Mouse (Mus musculus): ENCODE data around the gene 9430007A20Rik. TPM values are rescaled to one million over a fixed set of nuclear protein-coding genes. Genes with fewer than 3 reads are reported as not detected.
"Not testable (repeated sequence)": the region's sequence is repeated elsewhere in the genome, so short reads cannot be mapped to it uniquely, and the experiment has no call there.

The 9430007A20Rik gene
- polyA plus RNA-seq (2016; fragmentation: Nextera tagmentation; extraction: Ambion mirVana) = not detected in 2 replicates

DNA sequence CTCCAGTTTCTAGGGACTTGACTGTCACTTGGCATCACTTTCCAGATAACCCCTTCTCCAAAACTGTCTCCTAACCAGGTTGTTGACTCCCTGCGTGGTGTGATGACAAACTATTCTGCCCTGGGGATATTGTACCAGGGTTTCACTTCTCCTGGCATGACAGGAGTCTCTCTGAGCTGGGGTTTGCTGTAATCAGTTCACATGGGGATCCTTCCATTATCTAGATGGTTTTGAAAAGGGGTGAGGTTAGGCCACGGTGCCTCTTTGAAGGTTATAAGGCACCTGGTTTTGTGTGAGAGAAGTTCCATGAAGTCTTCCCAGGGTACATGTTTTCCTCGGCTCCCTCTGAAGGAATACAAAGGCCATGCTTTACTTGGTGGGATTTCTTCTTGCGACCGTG, at the start of gene 9430007A20Rik:
TSS of gene 9430007A20Rik (plus strand) at position 301 of the 400 bp plus-strand sequence.
- Histone ChIP-seq H3K36me3 (replicated peaks) (no peaks in the 10 kb centered on the region), H3K4me3 (replicated peaks) (no peak within 1 kb of the TSS), H3K4me1 (no peaks in the 10 kb centered on the region), H3K9me3 (peaks cover 57% of the 10 kb centered on the region), H3K9ac (no peak within 1 kb of the TSS), H3K27ac (no peak within 1 kb of the TSS), H3K4me2 (no peak within 1 kb of the TSS), H3K27me3 (no peaks in the 10 kb centered on the region)
- 79% methylated on average over 5 of the region's 5 CpGs for WGBS
- ATAC-seq (ENCODE audit: low FRiP score) = no peak

DNA sequence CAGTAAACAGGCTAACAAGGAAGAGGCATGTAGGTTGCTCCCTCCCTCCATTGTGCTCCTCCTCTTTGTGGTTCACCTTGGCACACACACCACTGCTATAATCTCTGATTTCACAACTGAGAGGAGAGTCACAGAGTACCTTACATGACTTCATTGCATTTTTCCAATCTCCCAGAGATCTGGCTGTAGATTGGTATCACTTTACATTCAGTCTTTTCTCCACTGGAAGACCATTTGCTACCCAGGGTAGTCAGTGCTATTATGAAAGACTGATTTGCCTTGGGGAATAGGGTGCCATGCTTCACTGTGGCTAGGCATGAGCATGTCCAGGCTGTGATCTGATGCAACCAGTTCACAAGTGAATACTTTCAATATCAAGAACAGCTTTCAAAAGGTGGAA, 26.3 kb upstream of the 9430007A20Rik start:
- H3K9me3 ChIP-seq = peaks cover 41% of the 10 kb centered on the region; the same call in 1 of the 2 replicates
- H3K36me3 ChIP-seq (replicated peaks) = no peaks in the 10 kb centered on the region
- H3K9ac ChIP-seq = no peak overlapping the region
- ATAC-seq (ENCODE audit: low FRiP score) = no peak
- H3K4me2 ChIP-seq = no peak overlapping the region
- H3K27ac ChIP-seq = no peak overlapping the region
- H3K4me3 ChIP-seq (replicated peaks) = no peak overlapping the region
- H3K4me1 ChIP-seq = no peaks in the 10 kb centered on the region
- no peaks in the 10 kb centered on the region for H3K27me3 ChIP-seq

DNA sequence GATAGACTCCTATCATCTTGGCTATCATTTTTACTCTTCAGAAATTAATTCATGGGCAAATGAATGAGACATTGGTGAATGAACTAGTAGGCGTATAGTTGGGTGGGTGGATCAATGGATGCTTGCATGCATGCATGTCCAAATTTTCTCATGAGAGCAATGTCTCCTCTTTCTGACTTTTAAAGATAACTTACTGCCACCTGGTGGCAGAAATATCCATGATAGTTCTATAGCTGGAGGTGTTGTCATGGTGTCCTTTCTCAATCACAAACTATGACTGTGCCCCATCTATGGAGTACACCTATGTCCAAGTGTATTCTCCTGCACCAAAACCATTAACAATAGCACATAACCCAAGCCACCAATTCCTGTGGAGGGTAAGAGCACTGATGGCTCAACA, 13.1 kb upstream of the 9430007A20Rik start:
- H3K9ac ChIP-seq = no peak overlapping the region
- WGBS = 72% methylated on average over 1 of the region's 1 CpGs
- H3K27me3 ChIP-seq = no peaks in the 10 kb centered on the region
- no peaks in the 10 kb centered on the region for H3K4me1 ChIP-seq
- H3K27ac ChIP-seq = no peak overlapping the region
- H3K9me3 ChIP-seq = peaks cover 28% of the 10 kb centered on the region
- H3K4me3 ChIP-seq (replicated peaks) = no peak overlapping the region
- H3K4me2 ChIP-seq = no peak overlapping the region
- no peak for ATAC-seq (ENCODE audit: low FRiP score)
- no peaks in the 10 kb centered on the region for H3K36me3 ChIP-seq (replicated peaks)

DNA sequence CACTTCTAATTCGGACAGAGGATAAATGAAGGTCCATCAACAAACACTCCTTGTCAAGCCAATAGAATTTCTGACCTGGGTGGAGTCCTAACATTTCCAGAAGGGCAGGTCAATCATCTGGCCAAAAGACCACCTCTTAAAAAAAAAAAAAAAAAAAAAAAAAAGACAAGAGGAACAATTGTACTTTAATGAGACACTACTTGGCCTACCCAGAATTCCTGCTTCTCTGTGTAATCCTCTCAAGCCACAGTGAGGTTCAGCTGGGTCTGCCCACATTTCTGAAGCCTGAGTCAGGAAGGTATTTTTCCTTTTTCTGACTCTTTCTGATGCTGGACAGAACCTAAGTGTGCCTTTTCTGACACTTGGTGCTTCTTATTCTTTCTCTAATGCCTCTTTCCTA, 25.1 kb downstream of the 9430007A20Rik start:
- H3K9ac ChIP-seq = no peak overlapping the region
- 57% methylated on average over 1 of the region's 1 CpGs for WGBS
- no peaks in the 10 kb centered on the region for H3K27me3 ChIP-seq
- H3K27ac ChIP-seq = no peak overlapping the region
- H3K4me3 ChIP-seq (replicated peaks) = no peak overlapping the region
- no peak for ATAC-seq (ENCODE audit: low FRiP score)
- no peaks in the 10 kb centered on the region for H3K4me1 ChIP-seq
- peaks cover 58% of the 10 kb centered on the region for H3K9me3 ChIP-seq
- H3K36me3 ChIP-seq (replicated peaks) = no peaks in the 10 kb centered on the region
- H3K4me2 ChIP-seq = no peak overlapping the region

DNA sequence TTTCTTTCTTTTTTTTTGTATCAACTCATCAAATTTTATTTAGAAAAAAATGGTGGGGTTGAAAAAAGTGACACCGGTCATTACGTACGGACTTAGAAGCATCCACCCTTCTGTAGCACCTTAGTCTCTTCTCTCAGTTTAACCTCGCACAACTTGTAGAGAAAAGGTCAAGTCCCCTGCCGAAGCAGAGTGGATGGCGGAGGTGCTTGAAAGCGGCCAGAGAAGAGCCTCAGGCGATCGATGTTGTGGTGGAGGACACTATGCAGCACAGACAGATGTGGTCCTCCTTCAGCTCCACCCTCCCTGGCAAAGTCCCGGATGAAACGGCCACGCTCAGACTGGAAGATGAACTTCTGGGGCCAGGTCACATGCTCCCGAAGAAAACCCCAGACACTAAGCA, 25.7 kb downstream of the 9430007A20Rik start:
- 93% methylated on average over 13 of the region's 13 CpGs for WGBS
- not testable (repeated sequence) for H3K36me3 ChIP-seq (replicated peaks); H3K4me3 ChIP-seq (replicated peaks); H3K27me3 ChIP-seq; ATAC-seq (ENCODE audit: low FRiP score); H3K9ac ChIP-seq; H3K27ac ChIP-seq; H3K4me1 ChIP-seq; H3K4me2 ChIP-seq
- H3K9me3 ChIP-seq = peaks cover 54% of the 10 kb centered on the region

DNA sequence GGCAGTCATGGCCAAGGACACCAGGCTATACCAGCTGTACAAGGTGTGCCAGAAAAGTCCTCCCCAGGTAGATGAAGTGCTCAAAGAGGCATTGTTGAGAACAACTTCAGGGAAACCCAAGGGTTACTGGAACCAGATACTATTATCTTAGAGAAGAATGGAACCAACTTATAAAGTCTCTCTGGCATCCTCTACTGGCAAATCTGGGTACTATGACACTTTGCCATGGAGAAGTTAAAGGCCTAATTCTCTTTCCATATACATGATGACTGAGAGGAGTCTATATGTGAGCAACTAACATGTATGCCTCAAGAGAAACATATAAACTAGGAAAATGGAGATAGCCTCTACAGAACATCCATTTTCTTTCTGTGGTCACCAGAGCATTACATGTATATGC, 31.5 kb downstream of the 9430007A20Rik start:
- no peak overlapping the region for H3K9ac ChIP-seq
- no peak for ATAC-seq (ENCODE audit: low FRiP score)
- no peaks in the 10 kb centered on the region for H3K4me1 ChIP-seq
- peaks cover 38% of the 10 kb centered on the region for H3K9me3 ChIP-seq
- H3K4me2 ChIP-seq = no peak overlapping the region
- no peaks in the 10 kb centered on the region for H3K27me3 ChIP-seq
- H3K27ac ChIP-seq = no peak overlapping the region
- H3K36me3 ChIP-seq (replicated peaks) = no peaks in the 10 kb centered on the region
- H3K4me3 ChIP-seq (replicated peaks) = no peak overlapping the region

DNA sequence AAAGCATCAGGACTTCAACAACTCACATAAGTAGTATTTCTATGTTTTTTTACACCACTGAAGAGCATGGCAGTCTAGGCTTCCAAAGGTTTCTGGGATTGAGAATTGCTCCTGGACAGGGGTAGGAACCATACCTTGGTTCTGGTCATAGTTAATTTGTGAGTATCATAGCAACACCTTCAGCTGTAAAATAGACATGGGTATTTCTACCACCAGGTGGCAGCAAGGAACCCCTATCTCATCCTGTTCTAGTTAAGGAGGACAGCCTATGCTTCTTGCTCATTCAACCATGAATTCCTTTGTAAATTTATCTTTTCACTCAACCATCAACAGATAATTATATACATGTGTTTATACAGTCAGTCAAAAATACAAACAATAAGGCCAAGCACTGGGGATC, 40.2 kb downstream of the 9430007A20Rik start:
- no peak for ATAC-seq (ENCODE audit: low FRiP score)
- no peaks in the 10 kb centered on the region for H3K27me3 ChIP-seq
- no peak overlapping the region for H3K4me3 ChIP-seq (replicated peaks)
- no peaks in the 10 kb centered on the region for H3K36me3 ChIP-seq (replicated peaks)
- no peaks in the 10 kb centered on the region for H3K4me1 ChIP-seq
- H3K4me2 ChIP-seq = no peak overlapping the region
- H3K9ac ChIP-seq = no peak overlapping the region
- H3K9me3 ChIP-seq = peaks cover 63% of the 10 kb centered on the region
- H3K27ac ChIP-seq = no peak overlapping the region

- H3K4me3 ChIP-seq (replicated peaks) = no peak overlapping the region
- H3K27ac ChIP-seq = no peak overlapping the region
- H3K36me3 ChIP-seq (replicated peaks) = no peaks in the 10 kb centered on the region
- H3K27me3 ChIP-seq = no peaks in the 10 kb centered on the region
- WGBS = 64% methylated on average over 2 of the region's 2 CpGs
- no peaks in the 10 kb centered on the region for H3K4me1 ChIP-seq
- H3K9me3 ChIP-seq = peaks cover 66% of the 10 kb centered on the region
- no peak overlapping the region for H3K4me2 ChIP-seq
- no peak overlapping the region for H3K9ac ChIP-seq
- no peak for ATAC-seq (ENCODE audit: low FRiP score)
Measured at GRCm38 (mm10) chr4:144561205-144561604, 41.6 kb downstream of the 9430007A20Rik start.

GRCm38 (mm10) chr4:144565034-144565433, 45.4 kb downstream of the 9430007A20Rik start, which contains the start of gene Gm13124:
Gene Gm13124, minus strand, starts transcription at chr4:144565134.
- 97% methylated on average over 1 of the region's 1 CpGs for WGBS
- H3K4me3 ChIP-seq (replicated peaks) = no peak within 1 kb of the TSS
- no peak for ATAC-seq (ENCODE audit: low FRiP score)

GRCm38 (mm10) chr4:144567752-144568151, 48.1 kb downstream of the 9430007A20Rik start:
- H3K27me3 ChIP-seq = no peaks in the 10 kb centered on the region
- peaks cover 33% of the 10 kb centered on the region for H3K9me3 ChIP-seq
- no peak overlapping the region for H3K4me2 ChIP-seq
- H3K36me3 ChIP-seq (replicated peaks) = no peaks in the 10 kb centered on the region
- ATAC-seq (ENCODE audit: low FRiP score) = no peak
- H3K9ac ChIP-seq = no peak overlapping the region
- no peak overlapping the region for H3K27ac ChIP-seq
- H3K4me3 ChIP-seq (replicated peaks) = no peak overlapping the region
- no peaks in the 10 kb centered on the region for H3K4me1 ChIP-seq

More at GRCm38 (mm10) chr4:144565034-144565433, 45.4 kb downstream of the 9430007A20Rik start, which contains the start of gene Gm13124:
- H3K27ac ChIP-seq = no peak within 1 kb of the TSS
- no peak within 1 kb of the TSS for H3K9ac ChIP-seq
- no peaks in the 10 kb centered on the region for H3K36me3 ChIP-seq (replicated peaks)
- H3K27me3 ChIP-seq = no peaks in the 10 kb centered on the region
- peaks cover 50% of the 10 kb centered on the region for H3K9me3 ChIP-seq
- H3K4me2 ChIP-seq = no peak within 1 kb of the TSS
- H3K4me1 ChIP-seq = no peaks in the 10 kb centered on the region

Other genes with a start within 250 kb of the 9430007A20Rik start
- not detected in 2 replicates for gene Pramel5, start 239.3 kb upstream of the 9430007A20Rik start, polyA plus RNA-seq (2016; fragmentation: Nextera tagmentation; extraction: Ambion mirVana)
- not detected in 2 replicates for gene Gm13128, start 189.6 kb upstream of the 9430007A20Rik start, polyA plus RNA-seq (2016; fragmentation: Nextera tagmentation; extraction: Ambion mirVana)
- not detected in 2 replicates for gene Gm13119, start 161.9 kb upstream of the 9430007A20Rik start, polyA plus RNA-seq (2016; fragmentation: Nextera tagmentation; extraction: Ambion mirVana)
- gene Pramef20, start 141.9 kb upstream of the 9430007A20Rik start, polyA plus RNA-seq (2016; fragmentation: Nextera tagmentation; extraction: Ambion mirVana) = not detected in 2 replicates
- not detected in 2 replicates for gene Pramef12, start 111.4 kb upstream of the 9430007A20Rik start, polyA plus RNA-seq (2016; fragmentation: Nextera tagmentation; extraction: Ambion mirVana)
- gene 1700012P22Rik, start 81.0 kb upstream of the 9430007A20Rik start, polyA plus RNA-seq (2016; fragmentation: Nextera tagmentation; extraction: Ambion mirVana) = not detected in 2 replicates
- not detected in 2 replicates for gene Gm9944, start 66.5 kb upstream of the 9430007A20Rik start, polyA plus RNA-seq (2016; fragmentation: Nextera tagmentation; extraction: Ambion mirVana)
- not detected in 2 replicates for gene Aadacl3, start 56.1 kb upstream of the 9430007A20Rik start, polyA plus RNA-seq (2016; fragmentation: Nextera tagmentation; extraction: Ambion mirVana)
- not detected in 2 replicates for gene Gm13124, start 45.3 kb downstream of the 9430007A20Rik start, polyA plus RNA-seq (2016; fragmentation: Nextera tagmentation; extraction: Ambion mirVana)
- not detected in 2 replicates for gene Aadacl4, start 93.9 kb downstream of the 9430007A20Rik start, polyA plus RNA-seq (2016; fragmentation: Nextera tagmentation; extraction: Ambion mirVana)
- not detected in 2 replicates for gene Gm436, start 166.5 kb downstream of the 9430007A20Rik start, polyA plus RNA-seq (2016; fragmentation: Nextera tagmentation; extraction: Ambion mirVana)
- not detected in 2 replicates for gene Gm13178, start 201.6 kb downstream of the 9430007A20Rik start, polyA plus RNA-seq (2016; fragmentation: Nextera tagmentation; extraction: Ambion mirVana)